Mouse (Mus musculus) spleen, postnatal 4 days (tissue): Measurements from ENCODE around the gene Dag1.

Source experiments
- DNase-seq, 2 experiments: peaks; one replicate each; pipeline ENCODE4 v3.0.0; 2022; ENCODE audit warnings: low spot score in 2 of 2

The Dag1 gene

GRCm38 (mm10) chr9:108188511-108188910 is 75.2 kb downstream of the Dag1 start:
- no peak for DNase-seq

- no peak for DNase-seq
Observed at GRCm38 (mm10) chr9:108187616-108188015, 76.1 kb downstream of the Dag1 start.

GRCm38 (mm10) chr9:108185786-108186185 is 78.0 kb downstream of the Dag1 start:
- no peak for DNase-seq

GRCm38 (mm10) chr9:108183531-108183994 is 80.2 kb downstream of the Dag1 start:
- no peak for DNase-seq

GRCm38 (mm10) chr9:108182806-108183506 is 80.8 kb downstream of the Dag1 start:
- no peak for DNase-seq

- no peak for DNase-seq
Observed at GRCm38 (mm10) chr9:108178391-108178790, 85.4 kb downstream of the Dag1 start.

- no peak for DNase-seq
Observed at GRCm38 (mm10) chr9:108175116-108175838, 88.5 kb downstream of the Dag1 start.

- no peak for DNase-seq
Observed at GRCm38 (mm10) chr9:108172777-108173350, 90.9 kb downstream of the Dag1 start.

GRCm38 (mm10) chr9:108169751-108170150 is 94.0 kb downstream of the Dag1 start:
- DNase-seq: no peak

GRCm38 (mm10) chr9:108165143-108165542 is 98.6 kb downstream of the Dag1 start:
- no peak for DNase-seq

- DNase-seq: no peak
Observed at GRCm38 (mm10) chr9:108163646-108164284, 100.0 kb downstream of the Dag1 start.

- DNase-seq: no peak
Observed at GRCm38 (mm10) chr9:108157891-108158290, 105.9 kb downstream of the Dag1 start.

GRCm38 (mm10) chr9:108157451-108157850 is 106.3 kb downstream of the Dag1 start:
- no peak for DNase-seq

GRCm38 (mm10) chr9:108156786-108157185 is 107.0 kb downstream of the Dag1 start:
- no peak for DNase-seq

GRCm38 (mm10) chr9:108154814-108155213 is 108.9 kb downstream of the Dag1 start:
- no peak for DNase-seq
